Mouse (Mus musculus): Measurements from ENCODE around the gene Dctpp1. TPM values are rescaled to one million over a fixed set of nuclear protein-coding genes. Genes with fewer than 3 reads are reported as not detected.

Dctpp1 gene
- polyA plus RNA-seq, 1 experiment from 2014 or later, result 266 TPM

GRCm38 (mm10) chr7:127210266-127210665 is 50.2 kb downstream of the Dctpp1 start:
- Histone ChIP-seq H3K4me3 (ENCODE audit: low read depth, low read length) (no peak overlapping the region), H3K27me3 (ENCODE audit: control insufficient read depth, insufficient read depth, low read length) (peaks cover 2% of the 10 kb centered on the region; the same call in 1 of the 2 replicates), H3K4me2 (ENCODE audit: low read depth, low read length) (no peak overlapping the region), H3K27ac (replicated peaks; ENCODE audit: low read depth, low read length) (no peak overlapping the region), H3K9me3 (replicated peaks; ENCODE audit: control insufficient read depth, low read length) (no peaks in the 10 kb centered on the region), H3K4me1 (ENCODE audit: control insufficient read depth, insufficient read depth, low read length) (no peaks in the 10 kb centered on the region; the same call in 1 of the 2 replicates), H3K36me3 (replicated peaks; ENCODE audit: control insufficient read depth, insufficient read depth, low read depth, low read length) (no peaks in the 10 kb centered on the region; the same call in 1 of the 2 replicates), H3K9ac (replicated peaks; ENCODE audit: low read length) (no peak overlapping the region)
- no peak for ATAC-seq (replicated peaks; ENCODE audit: insufficient number of reproducible peaks, low FRiP score, low TSS enrichment, low read depth)
- no peak for DNase-seq (ENCODE audit: low spot score)
- WGBS, result 92% methylated on average over 4 of the region's 4 CpGs

GRCm38 (mm10) chr7:127209851-127210250 is 50.7 kb downstream of the Dctpp1 start:
- ATAC-seq (replicated peaks; ENCODE audit: insufficient number of reproducible peaks, low FRiP score, low TSS enrichment, low read depth), result no peak
- Histone ChIP-seq H3K27me3 (ENCODE audit: control insufficient read depth, insufficient read depth, low read length) (no peaks in the 10 kb centered on the region; the same call in 1 of the 2 replicates), H3K27ac (replicated peaks; ENCODE audit: low read depth, low read length) (no peak overlapping the region), H3K4me3 (ENCODE audit: low read depth, low read length) (no peak overlapping the region), H3K36me3 (replicated peaks; ENCODE audit: control insufficient read depth, insufficient read depth, low read depth, low read length) (no peaks in the 10 kb centered on the region; the same call in 1 of the 2 replicates), H3K4me2 (ENCODE audit: low read depth, low read length) (no peak overlapping the region), H3K4me1 (ENCODE audit: control insufficient read depth, insufficient read depth, low read length) (no peaks in the 10 kb centered on the region; the same call in 1 of the 2 replicates), H3K9me3 (replicated peaks; ENCODE audit: control insufficient read depth, low read length) (no peaks in the 10 kb centered on the region), H3K9ac (replicated peaks; ENCODE audit: low read length) (no peak overlapping the region; the same call in 1 of the 2 replicates)
- WGBS, result 86% methylated on average over 5 of the region's 5 CpGs
- DNase-seq (ENCODE audit: low spot score), result no peak

- ATAC-seq (replicated peaks; ENCODE audit: insufficient number of reproducible peaks, low FRiP score, low TSS enrichment, low read depth) (peak; percentile 94), DNase-seq (ENCODE audit: low spot score) (peak; percentile 94)
- Histone ChIP-seq H3K27ac (replicated peaks; ENCODE audit: low read depth, low read length) (peak within 1 kb of the TSS; percentile 71), H3K27me3 (ENCODE audit: control insufficient read depth, insufficient read depth, low read length) (no peaks in the 10 kb centered on the region), H3K9ac (replicated peaks; ENCODE audit: low read length) (peak within 1 kb of the TSS; percentile 89), H3K4me2 (ENCODE audit: low read depth, low read length) (peak within 1 kb of the TSS; percentile 89), H3K9me3 (replicated peaks; ENCODE audit: control insufficient read depth, low read length) (no peaks in the 10 kb centered on the region), H3K4me3 (ENCODE audit: low read depth, low read length) (peak within 1 kb of the TSS; percentile 92), H3K4me1 (ENCODE audit: control insufficient read depth, insufficient read depth, low read length) (no peaks in the 10 kb centered on the region; the same call in 1 of the 2 replicates), H3K36me3 (replicated peaks; ENCODE audit: control insufficient read depth, insufficient read depth, low read depth, low read length) (no peaks in the 10 kb centered on the region; the same call in 1 of the 2 replicates)
- WGBS, result under 1% methylated on average over 42 of the region's 44 CpGs
These were observed 51.7 kb downstream of the Dctpp1 start, which contains the start of gene Mylpf for GRCm38 (mm10) chr7:127208553-127209438. TSS of gene Mylpf (plus strand) at chr7:127208890.

GRCm38 (mm10) chr7:127208295-127208552 is 52.3 kb downstream of the Dctpp1 start, which contains the start of gene Tbc1d10b:
TSS of gene Tbc1d10b (minus strand) at chr7:127208468.
- ATAC-seq (replicated peaks; ENCODE audit: insufficient number of reproducible peaks, low FRiP score, low TSS enrichment, low read depth) (0 out of 2 replicates have a peak, but pooled peaks have one; percentile 0), DNase-seq (ENCODE audit: low spot score) (no peak)
- Histone ChIP-seq H3K9me3 (replicated peaks; ENCODE audit: control insufficient read depth, low read length) (no peaks in the 10 kb centered on the region), H3K4me1 (ENCODE audit: control insufficient read depth, insufficient read depth, low read length) (no peaks in the 10 kb centered on the region; the same call in 1 of the 2 replicates), H3K4me2 (ENCODE audit: low read depth, low read length) (peak within 1 kb of the TSS; percentile 89), H3K27ac (replicated peaks; ENCODE audit: low read depth, low read length) (peak within 1 kb of the TSS; percentile 71), H3K4me3 (ENCODE audit: low read depth, low read length) (peak within 1 kb of the TSS; percentile 92), H3K36me3 (replicated peaks; ENCODE audit: control insufficient read depth, insufficient read depth, low read depth, low read length) (no peaks in the 10 kb centered on the region; the same call in 1 of the 2 replicates), H3K9ac (replicated peaks; ENCODE audit: low read length) (peak within 1 kb of the TSS; percentile 89), H3K27me3 (ENCODE audit: control insufficient read depth, insufficient read depth, low read length) (no peaks in the 10 kb centered on the region)
- 0% methylated on average over 7 of the region's 44 CpGs for WGBS

GRCm38 (mm10) chr7:127207374-127208294 is 52.9 kb downstream of the Dctpp1 start:
- H3K36me3 ChIP-seq (replicated peaks; ENCODE audit: control insufficient read depth, insufficient read depth, low read depth, low read length), result no peaks in the 10 kb centered on the region; the same call in 1 of the 2 replicates
- peak overlapping the region; percentile 89 for H3K9ac ChIP-seq (replicated peaks; ENCODE audit: low read length)
- no peaks in the 10 kb centered on the region for H3K27me3 ChIP-seq (ENCODE audit: control insufficient read depth, insufficient read depth, low read length)
- under 1% methylated on average over 45 of the region's 53 CpGs for WGBS
- H3K27ac ChIP-seq (replicated peaks; ENCODE audit: low read depth, low read length), result peak overlapping the region; percentile 71
- H3K9me3 ChIP-seq (replicated peaks; ENCODE audit: control insufficient read depth, low read length), result no peaks in the 10 kb centered on the region
- ATAC-seq (replicated peaks; ENCODE audit: insufficient number of reproducible peaks, low FRiP score, low TSS enrichment, low read depth) (peak; percentile 22; the same call in 1 of the 2 replicates), DNase-seq (ENCODE audit: low spot score) (peak; percentile 30)
- peak overlapping the region; percentile 89 for H3K4me2 ChIP-seq (ENCODE audit: low read depth, low read length)
- H3K4me1 ChIP-seq (ENCODE audit: control insufficient read depth, insufficient read depth, low read length), result no peaks in the 10 kb centered on the region; the same call in 1 of the 2 replicates
- peak overlapping the region; percentile 92 for H3K4me3 ChIP-seq (ENCODE audit: low read depth, low read length)

Other genes starting within 250 kb of the Dctpp1 start
- gene Mvp, start 246.1 kb downstream of the Dctpp1 start, polyA plus RNA-seq (2014; fragmentation: Nextera tagmentation; extraction: Ambion mirVana), result 2.6 and 3.0 TPM in 2 replicates
- gene Pagr1b, start 244.2 kb downstream of the Dctpp1 start, polyA plus RNA-seq (2014; fragmentation: Nextera tagmentation; extraction: Ambion mirVana), result 0.32 and 0.53 TPM in 2 replicates
- gene Pagr1a, start 243.4 kb downstream of the Dctpp1 start, polyA plus RNA-seq (2014; fragmentation: Nextera tagmentation; extraction: Ambion mirVana), result 53.4 and 75.3 TPM in 2 replicates
- 52.7 and 56.0 TPM in 2 replicates for gene Gm42742, start 239.6 kb downstream of the Dctpp1 start, polyA plus RNA-seq (2014; fragmentation: Nextera tagmentation; extraction: Ambion mirVana)
- 7.6 and 7.7 TPM in 2 replicates for gene Prrt2, start 239.5 kb downstream of the Dctpp1 start, polyA plus RNA-seq (2014; fragmentation: Nextera tagmentation; extraction: Ambion mirVana)
- 63.1 and 66.4 TPM in 2 replicates for gene Maz, start 233.7 kb downstream of the Dctpp1 start, polyA plus RNA-seq (2014; fragmentation: Nextera tagmentation; extraction: Ambion mirVana)
- gene Kif22, start 218.2 kb downstream of the Dctpp1 start, polyA plus RNA-seq (2014; fragmentation: Nextera tagmentation; extraction: Ambion mirVana), result 192 and 199 TPM in 2 replicates
- gene Zg16, start 173.4 kb downstream of the Dctpp1 start, polyA plus RNA-seq (2014; fragmentation: Nextera tagmentation; extraction: Ambion mirVana), result not detected in 2 replicates
- gene AI467606, start 169.3 kb downstream of the Dctpp1 start, polyA plus RNA-seq (2014; fragmentation: Nextera tagmentation; extraction: Ambion mirVana), result 1.0 and 1.1 TPM in 2 replicates
- gene Qprt, start 138.5 kb downstream of the Dctpp1 start, polyA plus RNA-seq (2014; fragmentation: Nextera tagmentation; extraction: Ambion mirVana), result 2.5 and 3.0 TPM in 2 replicates
- not detected in 2 replicates for gene Spn, start 122.9 kb downstream of the Dctpp1 start, polyA plus RNA-seq (2014; fragmentation: Nextera tagmentation; extraction: Ambion mirVana)
- gene Cd2bp2, start 64.7 kb downstream of the Dctpp1 start, polyA plus RNA-seq (2014; fragmentation: Nextera tagmentation; extraction: Ambion mirVana), result 71.8 and 74.0 TPM in 2 replicates
- gene Tbc1d10b, start 52.2 kb downstream of the Dctpp1 start, polyA plus RNA-seq (2014; fragmentation: Nextera tagmentation; extraction: Ambion mirVana), result 15.8 and 19.2 TPM in 2 replicates
- 19.8 and 22.8 TPM in 2 replicates for gene Mylpf, start 51.8 kb downstream of the Dctpp1 start, polyA plus RNA-seq (2014; fragmentation: Nextera tagmentation; extraction: Ambion mirVana)
- 20.9 and 22.5 TPM in 2 replicates for gene Zfp553, start 27.6 kb downstream of the Dctpp1 start, polyA plus RNA-seq (2014; fragmentation: Nextera tagmentation; extraction: Ambion mirVana)
- gene Sept1, start 27.6 kb downstream of the Dctpp1 start, polyA plus RNA-seq (2014; fragmentation: Nextera tagmentation; extraction: Ambion mirVana), result 21.0 and 24.6 TPM in 2 replicates
- gene Zfp771, start 16.4 kb downstream of the Dctpp1 start, polyA plus RNA-seq (2014; fragmentation: Nextera tagmentation; extraction: Ambion mirVana), result 63.2 and 65.3 TPM in 2 replicates
- 92.4 and 102 TPM in 2 replicates for gene Sephs2, start 13.3 kb upstream of the Dctpp1 start, polyA plus RNA-seq (2014; fragmentation: Nextera tagmentation; extraction: Ambion mirVana)
- gene Itgal, start 35.6 kb upstream of the Dctpp1 start, polyA plus RNA-seq (2014; fragmentation: Nextera tagmentation; extraction: Ambion mirVana), result 0.59 and 1.2 TPM in 2 replicates
- 6.1 and 6.4 TPM in 2 replicates for gene Zfp768, start 84.9 kb upstream of the Dctpp1 start, polyA plus RNA-seq (2014; fragmentation: Nextera tagmentation; extraction: Ambion mirVana)
- 5.6 and 7.8 TPM in 2 replicates for gene Zfp747, start 115.3 kb upstream of the Dctpp1 start, polyA plus RNA-seq (2014; fragmentation: Nextera tagmentation; extraction: Ambion mirVana)
- 6.7 and 7.1 TPM in 2 replicates for gene 9130019O22Rik, start 126.5 kb upstream of the Dctpp1 start, polyA plus RNA-seq (2014; fragmentation: Nextera tagmentation; extraction: Ambion mirVana)
- gene E430018J23Rik, start 132.9 kb upstream of the Dctpp1 start, polyA plus RNA-seq (2014; fragmentation: Nextera tagmentation; extraction: Ambion mirVana), result 6.1 TPM in 2 replicates
- gene Zfp764, start 146.1 kb upstream of the Dctpp1 start, polyA plus RNA-seq (2014; fragmentation: Nextera tagmentation; extraction: Ambion mirVana), result 7.9 and 8.2 TPM in 2 replicates
- gene Zfp688, start 161.4 kb upstream of the Dctpp1 start, polyA plus RNA-seq (2014; fragmentation: Nextera tagmentation; extraction: Ambion mirVana), result 27.3 and 29.8 TPM in 2 replicates
- gene Zfp689, start 188.4 kb upstream of the Dctpp1 start, polyA plus RNA-seq (2014; fragmentation: Nextera tagmentation; extraction: Ambion mirVana), result 11.7 and 12.4 TPM in 2 replicates
- 54.8 and 58.5 TPM in 2 replicates for gene Prr14, start 198.9 kb upstream of the Dctpp1 start, polyA plus RNA-seq (2014; fragmentation: Nextera tagmentation; extraction: Ambion mirVana)
- 8.9 and 10.2 TPM in 2 replicates for gene Fbrs, start 218.5 kb upstream of the Dctpp1 start, polyA plus RNA-seq (2014; fragmentation: Nextera tagmentation; extraction: Ambion mirVana)

All from embryonic facial prominence, embryonic 11.5 days (tissue).